Mouse (Mus musculus) left cerebral cortex, postnatal 4 days (tissue): ENCODE measurements at regions not wholly inside any gene's neighbourhood (a gene's known extent, or its start where the extent isn't known, plus 50 kb on each side); places are given as distances from the start of the nearest gene placed in this dataset.
"Not testable (repeated sequence)": the region's sequence is repeated elsewhere in the genome, so short reads cannot be mapped to it uniquely, and the experiment has no call there.

Experiments
- DNase-seq: peaks from one replicate; pipeline ENCODE4 v3.0.0-alpha.2; 2022
- intact Hi-C: fragments of 180-260 bp; cut with DNase I; formaldehyde crosslinking; loops from one replicate; pipeline ENCODE4 v1.15.1; 2025

DNA sequence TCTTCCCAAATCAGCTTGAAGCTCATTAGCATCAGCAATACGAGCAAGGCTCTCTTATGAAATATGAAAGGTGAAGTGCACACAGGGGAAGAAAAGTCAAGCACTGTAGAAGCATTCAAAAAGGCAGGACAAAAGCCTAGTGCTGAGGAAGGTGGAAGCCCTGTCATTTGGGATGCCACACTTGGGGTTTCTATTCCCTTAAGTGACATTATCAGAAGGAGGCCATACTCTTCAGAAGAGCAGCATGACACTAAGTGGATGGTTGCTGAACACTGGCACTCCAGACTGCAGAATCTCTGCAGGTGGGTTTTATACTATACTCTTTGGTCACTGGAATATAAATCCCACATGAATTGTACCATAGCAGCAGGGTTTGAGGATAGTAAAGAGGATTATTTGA lies 120.4 kb upstream of the Pcsk1 start:
- intact Hi-C loops = no loop called here
- no peak for DNase-seq

DNA sequence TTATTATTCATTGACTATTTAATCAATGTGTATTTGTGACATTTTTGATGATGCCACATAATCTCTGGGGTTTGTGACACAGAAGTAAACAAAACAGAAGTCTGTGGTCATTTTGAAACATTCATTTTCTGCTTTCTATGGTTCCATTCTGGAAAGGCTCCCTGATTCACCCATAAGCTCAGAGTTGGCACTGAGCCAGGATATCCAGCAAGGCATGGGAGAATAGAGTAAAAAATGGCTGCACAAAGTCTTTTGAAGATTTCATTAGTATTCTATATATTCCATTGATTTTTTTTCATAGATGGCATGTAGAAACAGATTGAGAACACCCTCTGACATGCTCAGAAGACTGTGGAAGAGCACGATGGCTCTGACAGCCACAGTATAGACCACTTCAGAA lies 133.8 kb upstream of the Pcsk1 start:
- DNase-seq = peak; percentile 31
- intact Hi-C loops = no loop called here

- DNase-seq, intact Hi-C loops: not testable (repeated sequence)
Observed at GRCm38 (mm10) chr13:74913655-74914054, 105.0 kb upstream of the Cast start.

DNA sequence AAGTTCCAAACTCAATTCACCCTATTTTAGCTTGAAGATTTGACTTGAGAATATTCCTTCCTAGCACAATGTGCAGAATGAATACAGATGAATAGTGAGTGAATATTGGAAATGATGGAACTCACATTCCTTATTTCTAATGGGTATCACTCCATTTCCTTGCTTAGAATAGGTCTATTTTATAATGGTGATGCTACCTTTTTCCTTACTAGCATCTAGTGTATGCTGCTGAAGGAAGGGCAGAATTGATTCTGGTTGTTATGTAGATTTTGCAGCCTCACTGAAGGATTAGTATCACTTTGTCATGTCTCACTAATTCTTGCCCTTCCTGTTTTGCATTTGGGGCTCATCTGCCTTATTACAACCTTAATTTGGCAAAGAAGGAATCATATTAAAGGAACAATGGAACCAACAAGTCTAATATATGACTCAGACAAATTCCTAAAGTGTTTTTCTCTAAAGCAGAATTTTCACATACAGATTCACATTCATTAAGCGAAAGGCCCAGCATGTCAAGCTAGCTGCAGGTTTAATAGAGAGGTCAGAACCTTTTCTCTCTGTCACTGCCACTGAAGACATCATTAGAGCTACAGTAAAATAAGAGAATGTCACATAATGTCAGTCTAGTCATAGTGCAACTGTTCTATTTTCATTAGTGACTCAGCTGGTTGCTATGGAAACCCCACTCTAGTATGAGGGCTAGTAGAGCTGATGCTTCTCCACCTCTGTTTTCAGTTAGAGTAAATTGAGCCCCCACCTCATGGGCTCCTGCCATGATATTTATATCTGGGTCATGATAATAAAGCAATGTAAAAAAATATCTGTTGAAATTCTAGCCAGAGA lies 94.8 kb upstream of the Cast start:
- no peak for DNase-seq
- intact Hi-C loops = no loop called here

- intact Hi-C loops = no loop called here
- no peak for DNase-seq
Observed at GRCm38 (mm10) chr13:74889859-74890469, 81.4 kb upstream of the Cast start.

- no peak for DNase-seq
- intact Hi-C loops = loop anchor here (10.0 kb wide), 1 partner anchor 927 kb away; no protein-coding TSS in a partner anchor
Observed at GRCm38 (mm10) chr13:74867720-74868119, 59.1 kb upstream of the Cast start.

DNA sequence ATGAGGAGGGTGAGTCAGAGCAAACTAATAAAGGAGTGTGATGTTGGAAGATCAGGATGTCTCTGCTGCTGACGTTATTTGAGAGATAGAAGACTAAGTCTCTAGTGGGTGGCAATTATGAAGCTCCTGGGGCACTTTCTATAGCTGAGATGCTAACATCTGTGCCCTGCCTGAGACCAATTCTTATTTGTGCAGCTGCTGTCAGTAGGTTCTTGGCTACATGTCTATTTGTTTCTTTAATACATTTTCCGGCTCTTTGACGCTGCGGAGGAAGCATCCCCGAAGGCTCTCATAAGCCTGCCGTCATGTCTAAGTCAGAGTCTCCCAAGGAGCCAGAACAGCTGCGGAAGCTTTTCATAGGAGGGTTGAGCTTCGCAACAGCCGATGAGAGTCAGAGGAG lies 55.4 kb upstream of the Cast start:
- intact Hi-C loops = loop anchor here (5.0 to 10.0 kb wide), 2 partner anchors 338 to 931 kb away; no protein-coding TSS in a partner anchor
- DNase-seq = no peak

- DNase-seq = no peak
- intact Hi-C loops = loop anchor here (5.0 to 10.0 kb wide), 2 partner anchors 341 to 933 kb away; no protein-coding TSS in a partner anchor
Observed at GRCm38 (mm10) chr13:74861373-74861970, 52.9 kb upstream of the Cast start.
